Mouse (Mus musculus): ENCODE measurements at regions not wholly inside any gene's neighbourhood (a gene's known extent, or its start where the extent isn't known, plus 50 kb on each side); places are given as distances from the start of the nearest gene placed in this dataset.

- H3K4me2 ChIP-seq: peak overlapping the region; percentile 85
- under 1% methylated on average over 31 of the region's 31 CpGs for WGBS
- ATAC-seq (ENCODE audit: low FRiP score, low read depth): no peak
- peak overlapping the region; percentile 90 for H3K9ac ChIP-seq
- peak overlapping the region; percentile 92 for H3K4me3 ChIP-seq
- H3K27me3 ChIP-seq: no peaks in the 10 kb centered on the region
- H3K9me3 ChIP-seq: no peaks in the 10 kb centered on the region
- no peaks in the 10 kb centered on the region for H3K36me3 ChIP-seq
- peak overlapping the region; percentile 96 for H3K27ac ChIP-seq (replicated peaks)
- H3K4me1 ChIP-seq (replicated peaks): peaks cover 39% of the 10 kb centered on the region
Measured at GRCm38 (mm10) chr4:101355431-101356092, 63.5 kb upstream of the Ak4 start.

GRCm38 (mm10) chr4:101354951-101355350, 64.1 kb upstream of the Ak4 start:
- H3K9ac ChIP-seq: peak overlapping the region; percentile 90
- no peak for ATAC-seq (ENCODE audit: low FRiP score, low read depth)
- H3K9me3 ChIP-seq: no peaks in the 10 kb centered on the region
- peak overlapping the region; percentile 85 for H3K4me2 ChIP-seq
- no peaks in the 10 kb centered on the region for H3K27me3 ChIP-seq
- H3K27ac ChIP-seq (replicated peaks): peak overlapping the region; percentile 96; the same call in 1 of the 2 replicates
- peak overlapping the region; percentile 92 for H3K4me3 ChIP-seq
- peaks cover 39% of the 10 kb centered on the region for H3K4me1 ChIP-seq (replicated peaks)
- WGBS: 8% methylated on average over 7 of the region's 7 CpGs
- no peaks in the 10 kb centered on the region for H3K36me3 ChIP-seq

- Histone ChIP-seq H3K9me3 (no peaks in the 10 kb centered on the region), H3K9ac (peak overlapping the region; percentile 90), H3K4me2 (peak overlapping the region; percentile 85), H3K4me3 (peak overlapping the region; percentile 92), H3K27me3 (no peaks in the 10 kb centered on the region), H3K4me1 (replicated peaks) (peaks cover 39% of the 10 kb centered on the region), H3K36me3 (no peaks in the 10 kb centered on the region), H3K27ac (replicated peaks) (peak overlapping the region; percentile 96; the same call in 1 of the 2 replicates)
- ATAC-seq (ENCODE audit: low FRiP score, low read depth): no peak
- 19% methylated on average over 7 of the region's 7 CpGs for WGBS
Measured at GRCm38 (mm10) chr4:101354086-101354855, 64.8 kb upstream of the Ak4 start.

GRCm38 (mm10) chr4:101352178-101352577, 66.9 kb upstream of the Ak4 start:
- H3K27me3 ChIP-seq: no peaks in the 10 kb centered on the region
- no peak overlapping the region for H3K9ac ChIP-seq
- H3K4me3 ChIP-seq: no peak overlapping the region
- H3K36me3 ChIP-seq: no peaks in the 10 kb centered on the region
- H3K27ac ChIP-seq (replicated peaks): no peak overlapping the region
- no peak overlapping the region for H3K4me2 ChIP-seq
- H3K4me1 ChIP-seq (replicated peaks): peaks cover 30% of the 10 kb centered on the region
- WGBS: 70% methylated on average over 4 of the region's 4 CpGs
- no peak for ATAC-seq (ENCODE audit: low FRiP score, low read depth)
- H3K9me3 ChIP-seq: no peaks in the 10 kb centered on the region

GRCm38 (mm10) chr4:101351716-101352115, 67.4 kb upstream of the Ak4 start:
- Histone ChIP-seq H3K9ac (no peak overlapping the region), H3K4me2 (no peak overlapping the region), H3K36me3 (peaks cover under 1% of the 10 kb centered on the region; the same call in 1 of the 2 replicates), H3K27me3 (no peaks in the 10 kb centered on the region), H3K27ac (replicated peaks) (no peak overlapping the region), H3K4me1 (replicated peaks) (peaks cover 30% of the 10 kb centered on the region), H3K4me3 (no peak overlapping the region), H3K9me3 (no peaks in the 10 kb centered on the region)
- no peak for ATAC-seq (ENCODE audit: low FRiP score, low read depth)
- WGBS: 84% methylated on average over 3 of the region's 3 CpGs

- H3K4me1 ChIP-seq (replicated peaks): peaks cover 30% of the 10 kb centered on the region
- ATAC-seq (ENCODE audit: low FRiP score, low read depth): no peak
- no peak overlapping the region for H3K9ac ChIP-seq
- H3K36me3 ChIP-seq: peaks cover 10% of the 10 kb centered on the region
- H3K27me3 ChIP-seq: no peaks in the 10 kb centered on the region
- no peak overlapping the region for H3K4me2 ChIP-seq
- H3K4me3 ChIP-seq: no peak overlapping the region
- no peaks in the 10 kb centered on the region for H3K9me3 ChIP-seq
- WGBS: 84% methylated on average over 8 of the region's 8 CpGs
- no peak overlapping the region for H3K27ac ChIP-seq (replicated peaks)
Measured at GRCm38 (mm10) chr4:101350656-101351055, 68.4 kb upstream of the Ak4 start.

GRCm38 (mm10) chr4:101350222-101350621, 68.9 kb upstream of the Ak4 start:
- WGBS: 80% methylated on average over 3 of the region's 3 CpGs
- no peak for ATAC-seq (ENCODE audit: low FRiP score, low read depth)
- Histone ChIP-seq H3K9me3 (no peaks in the 10 kb centered on the region), H3K27ac (replicated peaks) (no peak overlapping the region), H3K4me1 (replicated peaks) (peaks cover 26% of the 10 kb centered on the region), H3K36me3 (peaks cover 14% of the 10 kb centered on the region), H3K27me3 (no peaks in the 10 kb centered on the region), H3K9ac (no peak overlapping the region), H3K4me2 (no peak overlapping the region), H3K4me3 (no peak overlapping the region)

GRCm38 (mm10) chr4:101349413-101349812, 69.7 kb upstream of the Ak4 start:
- no peak for ATAC-seq (ENCODE audit: low FRiP score, low read depth)
- Histone ChIP-seq H3K9ac (no peak overlapping the region), H3K4me2 (no peak overlapping the region), H3K36me3 (peaks cover 14% of the 10 kb centered on the region), H3K9me3 (no peaks in the 10 kb centered on the region), H3K4me1 (replicated peaks) (peaks cover 18% of the 10 kb centered on the region), H3K27me3 (no peaks in the 10 kb centered on the region), H3K27ac (replicated peaks) (no peak overlapping the region), H3K4me3 (no peak overlapping the region)
- 15% methylated on average over 4 of the region's 4 CpGs for WGBS

GRCm38 (mm10) chr4:101347309-101347708, 71.8 kb upstream of the Ak4 start:
- Histone ChIP-seq H3K9me3 (no peaks in the 10 kb centered on the region), H3K27ac (replicated peaks) (no peak overlapping the region), H3K4me3 (no peak overlapping the region), H3K9ac (no peak overlapping the region), H3K4me1 (replicated peaks) (no peaks in the 10 kb centered on the region), H3K27me3 (no peaks in the 10 kb centered on the region), H3K4me2 (no peak overlapping the region), H3K36me3 (peaks cover 23% of the 10 kb centered on the region)
- no peak for ATAC-seq (ENCODE audit: low FRiP score, low read depth)
- WGBS: 89% methylated on average over 6 of the region's 6 CpGs

GRCm38 (mm10) chr4:101342071-101342762, 76.9 kb upstream of the Ak4 start:
- H3K27me3 ChIP-seq: no peaks in the 10 kb centered on the region
- 94% methylated on average over 8 of the region's 8 CpGs for WGBS
- H3K9me3 ChIP-seq: no peaks in the 10 kb centered on the region

GRCm38 (mm10) chr4:101340741-101341140, 75.7 kb upstream of the Jak1 start:
- no peaks in the 10 kb centered on the region for H3K27me3 ChIP-seq
- H3K4me3 ChIP-seq: no peak overlapping the region
- peaks cover 14% of the 10 kb centered on the region for H3K36me3 ChIP-seq
- ATAC-seq (ENCODE audit: low FRiP score, low read depth): no peak
- H3K9ac ChIP-seq: no peak overlapping the region
- no peaks in the 10 kb centered on the region for H3K4me1 ChIP-seq (replicated peaks)
- H3K27ac ChIP-seq (replicated peaks): no peak overlapping the region
- no peaks in the 10 kb centered on the region for H3K9me3 ChIP-seq
- H3K4me2 ChIP-seq: no peak overlapping the region

More at GRCm38 (mm10) chr4:101342071-101342762, 76.9 kb upstream of the Ak4 start:
- H3K4me1 ChIP-seq (replicated peaks): no peaks in the 10 kb centered on the region
- ATAC-seq (ENCODE audit: low FRiP score, low read depth): no peak
- no peak overlapping the region for H3K4me2 ChIP-seq
- no peak overlapping the region for H3K4me3 ChIP-seq
- H3K9ac ChIP-seq: no peak overlapping the region
- H3K36me3 ChIP-seq: peaks cover 23% of the 10 kb centered on the region
- H3K27ac ChIP-seq (replicated peaks): no peak overlapping the region

GRCm38 (mm10) chr4:101338211-101338610, 73.1 kb upstream of the Jak1 start:
- ATAC-seq (ENCODE audit: low FRiP score, low read depth): no peak
- H3K36me3 ChIP-seq: no peaks in the 10 kb centered on the region
- no peak overlapping the region for H3K27ac ChIP-seq (replicated peaks)
- H3K4me3 ChIP-seq: no peak overlapping the region
- H3K9ac ChIP-seq: no peak overlapping the region
- H3K9me3 ChIP-seq: no peaks in the 10 kb centered on the region
- H3K27me3 ChIP-seq: no peaks in the 10 kb centered on the region
- H3K4me1 ChIP-seq (replicated peaks): no peaks in the 10 kb centered on the region
- no peak overlapping the region for H3K4me2 ChIP-seq

Measured in hindbrain, embryonic 15.5 days (tissue).